Comparison of ENCODE assay signal across 20 mouse cellular contexts in genomic region chr7:133288236-133288635, GRCm38 (mm10).
DNase-seq lines count a peak whose midpoint lies in the region; ATAC-seq lines count a peak whose summit lies in the region.
"Had no signal": no experiment of that assay in that cellular context is flagged by ENCODE, and none has a peak within 500 bp of the region (broad histone marks: within the 10 kb centered on the region; RNA-seq: fewer than 3 reads in every experiment).

No protein-coding gene starts in this region.

- WGBS in liver, embryonic 11.5 days, result 63% methylated on average over 3 of the region's 3 CpGs

- no peaks in the 10 kb centered on the region for H3K27me3 ChIP-seq in liver, embryonic 11.5 days (replicated peaks; ENCODE audit: control insufficient read depth, insufficient read depth, low read length)
- H3K27me3 ChIP-seq: hindbrain, embryonic 12.5 days; liver, embryonic 12.5 days; megakaryocyte, embryonic 14.5 days; neural tube, embryonic 15.5 days had no signal

- no peak overlapping the region for H3K4me3 ChIP-seq in liver, embryonic 11.5 days (ENCODE audit: low read depth, low read length)
- H3K4me3 ChIP-seq: embryonic facial prominence, embryonic 10.5 days; heart, embryonic 15.5 days; hindbrain, embryonic 12.5 days; liver, embryonic 12.5 days; megakaryocyte, embryonic 14.5 days; neural tube, embryonic 15.5 days had no signal

- no peak overlapping the region for H3K4me2 ChIP-seq in liver, embryonic 11.5 days
- H3K4me2 ChIP-seq: heart, embryonic 15.5 days; hindbrain, embryonic 12.5 days; liver, embryonic 12.5 days; neural tube, embryonic 15.5 days had no signal

- H3K4me1 ChIP-seq in liver, embryonic 11.5 days (replicated peaks; ENCODE audit: control insufficient read depth, insufficient read depth, low read length), result no peaks in the 10 kb centered on the region
- H3K4me1 ChIP-seq: embryonic facial prominence, embryonic 10.5 days; heart, embryonic 15.5 days; hindbrain, embryonic 12.5 days; liver, embryonic 12.5 days; megakaryocyte, embryonic 14.5 days; neural tube, embryonic 15.5 days had no signal

- peak; percentile 93 for ATAC-seq in frontal cortex, adult (ENCODE audit: low TSS enrichment)
- ATAC-seq in liver, embryonic 11.5 days (replicated peaks; ENCODE audit: low FRiP score), result no peak
- ATAC-seq: liver, embryonic 12.5 days; lung, postnatal 0 days had no signal

- no peaks in the 10 kb centered on the region for H3K36me3 ChIP-seq in liver, embryonic 11.5 days (ENCODE audit: control insufficient read depth, insufficient read depth, low read length)
- H3K36me3 ChIP-seq: embryonic facial prominence, embryonic 10.5 days; heart, embryonic 15.5 days; hindbrain, embryonic 12.5 days; liver, embryonic 12.5 days; neural tube, embryonic 15.5 days had no signal

- no peak for DNase-seq in frontal cortex, postnatal 10 days (ENCODE audit: low spot score in 2 of 2)
- DNase-seq in cerebellum, adult 9-11 months, result peak; percentile 63
- peak; percentile 6 to 49 for DNase-seq in left cerebral cortex, adult 8-10 months (ENCODE audit: low spot score in 2 of 2)
- DNase-seq in right cerebral cortex, postnatal 36 days (ENCODE audit: low spot score in 2 of 2), result peak; percentile 18 to 58
- no peak for DNase-seq in liver, embryonic 11.5 days (ENCODE audit: low spot score)
- DNase-seq in yolk sac, embryonic 10.5 days (ENCODE audit: low spot score), result no peak
- DNase-seq: adrenal gland, adult 8-10 months; gastrocnemius, postnatal 36 days; kidney, adult 11 months; kidney, postnatal 36 days; retina, postnatal 1 day; thymus, postnatal 36 days had no signal

- no peak overlapping the region for H3K27ac ChIP-seq in liver, embryonic 11.5 days (ENCODE audit: low read depth, low read length)
- H3K27ac ChIP-seq: embryonic facial prominence, embryonic 10.5 days; heart, embryonic 15.5 days; hindbrain, embryonic 12.5 days; liver, embryonic 12.5 days; neural tube, embryonic 15.5 days had no signal

- no peak overlapping the region for H3K9ac ChIP-seq in liver, embryonic 11.5 days (ENCODE audit: low read depth, low read length)
- H3K9ac ChIP-seq: heart, embryonic 15.5 days; hindbrain, embryonic 12.5 days; liver, embryonic 12.5 days; neural tube, embryonic 15.5 days had no signal

- no peaks in the 10 kb centered on the region for H3K9me3 ChIP-seq in liver, embryonic 11.5 days (ENCODE audit: control insufficient read depth, low read length)
- H3K9me3 ChIP-seq: embryonic facial prominence, embryonic 10.5 days; heart, embryonic 15.5 days; hindbrain, embryonic 12.5 days; liver, embryonic 12.5 days; neural tube, embryonic 15.5 days had no signal

Comparison
In these comparisons a context has a peak if more than half of its experiments do, and no peak if none do; other contexts are left out.
1. DNase-seq: peak in cerebellum, adult 9-11 months (single experiment), left cerebral cortex, adult 8-10 months (2 of 2) and right cerebral cortex, postnatal 36 days (2 of 2); none in frontal cortex, postnatal 10 days (0 of 2), liver, embryonic 11.5 days (single experiment) and yolk sac, embryonic 10.5 days (single experiment).